Mouse (Mus musculus) liver, adult 2 months (tissue): ENCODE measurements around the gene Pskh1. TPM values are rescaled to one million over a fixed set of nuclear protein-coding genes. Genes with fewer than 3 reads are reported as not detected.

Experiments
- DNase-seq: peaks from one replicate; pipeline ENCODE4 v3.0.0-alpha.2; 2011; ENCODE audit warnings: low read depth, low spot score; ENCODE audit errors: extremely low read depth
- H3K27ac ChIP-seq: fragments of 200-500 bp; replicated peaks from 2 replicates; pipeline ENCODE4 v1.5.1; 2012; ENCODE audit warnings: low read depth, mild to moderate bottlenecking, control low read depth, inconsistent platforms, low read length; ENCODE audit not compliant: insufficient read depth
- H3K27me3 ChIP-seq: fragments of 200-500 bp; 2 replicates; pipeline ENCODE4 v1.6.1; 2012; ENCODE audit warnings: mild to moderate bottlenecking, moderate library complexity, low read length, inconsistent platforms; ENCODE audit not compliant: control insufficient read depth, insufficient read depth
- H3K36me3 ChIP-seq: fragments of 200-500 bp; 2 replicates; pipeline ENCODE4 v1.6.1; 2012; ENCODE audit warnings: low read length, inconsistent platforms; ENCODE audit not compliant: control insufficient read depth, insufficient read depth
- H3K4me1 ChIP-seq: fragments of 200-500 bp; 2 replicates; pipeline ENCODE4 v1.6.1; 2011; ENCODE audit warnings: low read length; ENCODE audit not compliant: control insufficient read depth, insufficient read depth
- H3K4me3 ChIP-seq: fragments of 200-500 bp; 2 replicates; pipeline ENCODE4 v1.5.1; 2011; ENCODE audit warnings: low read depth, mild to moderate bottlenecking, control low read depth, low read length, moderate library complexity; ENCODE audit not compliant: insufficient read depth
- H3K79me2 ChIP-seq: fragments of 200-500 bp; 2 replicates; pipeline ENCODE4 v1.6.1; 2012; ENCODE audit warnings: inconsistent platforms, mild to moderate bottlenecking, low read length, moderate library complexity; ENCODE audit not compliant: control insufficient read depth, insufficient read depth
- H3K9ac ChIP-seq: fragments of 200-500 bp; 2 replicates; pipeline ENCODE4 v1.6.1; 2012; ENCODE audit warnings: low read depth, mild to moderate bottlenecking, control low read depth, inconsistent platforms, low read length
- CTCF ChIP-seq: fragments of 200-500 bp; IDR thresholded peaks from 2 replicates; pipeline ENCODE4 v1.5.1; 2011; ENCODE audit warnings: low read depth, low read length, control low read depth
- POLR2A ChIP-seq: fragments of 200-500 bp; IDR thresholded peaks from 2 replicates; pipeline ENCODE4 v1.6.1; 2011; ENCODE audit warnings: low read length, control low read depth; ENCODE audit not compliant: insufficient read depth; ENCODE audit errors: extremely low read depth
- WGBS: fragments of 180-500 bp; shearing (Covaris S2); methylation state at CpG from one replicate; pipeline ENCODE4 v1.1.7; 2018; 5-methylcytosine and 5-hydroxymethylcytosine counted together
- polyA plus RNA-seq: library from polyadenylated mRNA; depleted of rRNA; stranded (reverse); fragments of >200 nt; gene quantifications from 2 replicates; pipeline ENCODE4 v1.2.3, GENCODE M21; 2012
- total RNA-seq: library from RNA; depleted of rRNA; stranded (reverse); fragments of >200 nt; gene quantifications from 2 replicates; pipeline ENCODE4 v1.2.3, GENCODE M21; 2014

Gene Pskh1
- total and polyA plus RNA-seq, 2 experiments = 19.0 to 37.9 TPM

GRCm38 (mm10) chr8:105854715-105855216, 45.5 kb upstream of the Pskh1 start, which contains the start of gene Thap11:
Gene Thap11, plus strand, starts transcription at chr8:105855132.
- DNase-seq = peak; percentile 80
- under 1% methylated on average over 43 of the region's 43 CpGs for WGBS
- Histone ChIP-seq H3K36me3 (no peaks in the 10 kb centered on the region), H3K79me2 (peaks cover 12% of the 10 kb centered on the region), H3K27ac (peak within 1 kb of the TSS; percentile 84), H3K4me3 (peak within 1 kb of the TSS; percentile 79), H3K9ac (peak within 1 kb of the TSS; percentile 81), H3K27me3 (no peaks in the 10 kb centered on the region), H3K4me1 (peaks cover 14% of the 10 kb centered on the region)
- TF ChIP-seq POLR2A = peak; percentile 57; the same call in 1 of the 2 replicates
- TF ChIP-seq CTCF = peak; percentile 91

GRCm38 (mm10) chr8:105855248-105856167, 44.7 kb upstream of the Pskh1 start:
- H3K27ac ChIP-seq = peak overlapping the region; percentile 84
- under 1% methylated on average over 71 of the region's 71 CpGs for WGBS
- DNase-seq = peak; percentile 48

GRCm38 (mm10) chr8:105856168-105856835, 43.9 kb upstream of the Pskh1 start:
- 11% methylated on average over 15 of the region's 15 CpGs for WGBS
- TF ChIP-seq CTCF (no peak), POLR2A (no peak)
- H3K4me3 ChIP-seq = peak overlapping the region; percentile 79
- H3K4me1 ChIP-seq = peaks cover 17% of the 10 kb centered on the region
- H3K9ac ChIP-seq = peak overlapping the region; percentile 81
- no peaks in the 10 kb centered on the region for H3K36me3 ChIP-seq
- H3K27ac ChIP-seq = peak overlapping the region; percentile 84
- H3K27me3 ChIP-seq = no peaks in the 10 kb centered on the region
- H3K79me2 ChIP-seq = peaks cover 17% of the 10 kb centered on the region
- DNase-seq = peak; percentile 19

More at GRCm38 (mm10) chr8:105855248-105856167, 44.7 kb upstream of the Pskh1 start:
- Histone ChIP-seq H3K79me2 (peaks cover 12% of the 10 kb centered on the region), H3K27me3 (no peaks in the 10 kb centered on the region), H3K4me1 (peaks cover 15% of the 10 kb centered on the region), H3K9ac (peak overlapping the region; percentile 81), H3K4me3 (peak overlapping the region; percentile 79), H3K36me3 (no peaks in the 10 kb centered on the region)
- TF ChIP-seq CTCF (no peak), POLR2A (0 out of 2 replicates have a peak, but pooled peaks have one; percentile 2)

- Histone ChIP-seq H3K79me2 (peaks cover 27% of the 10 kb centered on the region), H3K36me3 (no peaks in the 10 kb centered on the region), H3K4me3 (no peak overlapping the region), H3K4me1 (peaks cover 19% of the 10 kb centered on the region), H3K9ac (no peak overlapping the region), H3K27me3 (no peaks in the 10 kb centered on the region), H3K27ac (no peak overlapping the region)
- TF ChIP-seq CTCF (no peak), POLR2A (no peak)
- 74% methylated on average over 5 of the region's 5 CpGs for WGBS
- DNase-seq = no peak
These were observed 41.7 kb upstream of the Pskh1 start for GRCm38 (mm10) chr8:105858495-105858894.

- TF ChIP-seq CTCF = no peak
- no peak for TF ChIP-seq POLR2A
- no peak overlapping the region for H3K27ac ChIP-seq
- no peak for DNase-seq
- H3K9ac ChIP-seq = no peak overlapping the region
- WGBS = 71% methylated on average over 5 of the region's 5 CpGs
- no peaks in the 10 kb centered on the region for H3K36me3 ChIP-seq
- H3K79me2 ChIP-seq = peaks cover 33% of the 10 kb centered on the region
- no peaks in the 10 kb centered on the region for H3K27me3 ChIP-seq
- no peak overlapping the region for H3K4me3 ChIP-seq
- peaks cover 20% of the 10 kb centered on the region for H3K4me1 ChIP-seq
These were observed 40.9 kb upstream of the Pskh1 start for GRCm38 (mm10) chr8:105859314-105859713.
